Mouse (Mus musculus): ENCODE results near the gene Vmn1r175. TPM values are rescaled to one million over a fixed set of nuclear protein-coding genes. Genes with fewer than 3 reads are reported as not detected.
"Not testable (repeated sequence)": the region's sequence is repeated elsewhere in the genome, so short reads cannot be mapped to it uniquely, and the experiment has no call there.

Gene Vmn1r175
- polyA plus RNA-seq (2012; rRNA removed) (not detected in 2 replicates), polyA plus RNA-seq (2014; fragmentation: Nextera tagmentation; extraction: Ambion mirVana) (not detected in 2 replicates)

DNA sequence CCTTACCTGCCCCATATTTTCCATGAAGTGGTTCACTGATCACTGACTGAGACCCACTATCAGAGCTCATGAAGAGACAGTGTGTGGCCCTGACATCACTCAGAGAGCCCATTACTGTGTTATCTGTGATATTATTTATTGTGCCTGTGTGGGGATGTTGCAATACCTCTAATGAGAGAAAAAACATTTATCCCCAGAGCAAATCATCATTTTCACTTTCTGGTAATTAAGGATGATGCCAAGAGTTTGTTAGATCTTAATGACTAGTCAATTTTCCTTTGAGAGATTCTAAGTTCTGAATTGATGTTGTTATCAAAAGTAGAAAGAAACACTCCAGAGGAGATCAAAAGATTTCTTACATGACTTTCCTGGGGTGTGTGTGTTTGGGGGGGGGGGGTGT lies at the start of gene Vmn1r175:
Gene Vmn1r175, minus strand, starts transcription at position 101 of the 400 bp plus-strand sequence.
- H3K4me2 ChIP-seq (ENCODE audit: low read depth); H3K27ac ChIP-seq; H3K4me3 ChIP-seq (ENCODE audit: insufficient read depth in 1 of 2, low read depth in 2 of 2, low read length in 2 of 2); ATAC-seq (ENCODE audit: insufficient read depth); H3K9ac ChIP-seq (replicated peaks); H3K36me3 ChIP-seq (replicated peaks; ENCODE audit: control insufficient read depth, insufficient read depth, low read depth); H3K4me1 ChIP-seq (replicated peaks; ENCODE audit: control insufficient read depth in 2 of 2, insufficient read depth in 2 of 2, low read length in 1 of 2); DNase-seq (ENCODE audit: low read depth in 3 of 3, low spot score in 3 of 3); H3K27me3 ChIP-seq (ENCODE audit: control insufficient read depth, insufficient read depth, low read length); H3K9me3 ChIP-seq (ENCODE audit: control insufficient read depth, low read length): not testable (repeated sequence)

GRCm38 (mm10) chr7:23837272-23837671 lies 26.8 kb upstream of the Vmn1r175 start, which contains the start of gene Vmn1r176:
Vmn1r176 (minus strand) TSS chr7:23837372.
- H3K4me1 ChIP-seq (replicated peaks; ENCODE audit: control insufficient read depth in 2 of 2, insufficient read depth in 2 of 2, low read length in 1 of 2); H3K4me3 ChIP-seq (ENCODE audit: insufficient read depth in 1 of 2, low read depth in 2 of 2, low read length in 2 of 2); H3K27me3 ChIP-seq (ENCODE audit: control insufficient read depth, insufficient read depth, low read length); H3K4me2 ChIP-seq (ENCODE audit: low read depth); DNase-seq (ENCODE audit: low read depth in 3 of 3, low spot score in 3 of 3); H3K27ac ChIP-seq; H3K9me3 ChIP-seq (ENCODE audit: control insufficient read depth, low read length); H3K9ac ChIP-seq (replicated peaks); H3K36me3 ChIP-seq (replicated peaks; ENCODE audit: control insufficient read depth, insufficient read depth, low read depth); ATAC-seq (ENCODE audit: insufficient read depth): not testable (repeated sequence)
- WGBS (ENCODE audit: insufficient replicate concordance) = no CpG with 5 or more reads among the region's 1 CpGs

DNA sequence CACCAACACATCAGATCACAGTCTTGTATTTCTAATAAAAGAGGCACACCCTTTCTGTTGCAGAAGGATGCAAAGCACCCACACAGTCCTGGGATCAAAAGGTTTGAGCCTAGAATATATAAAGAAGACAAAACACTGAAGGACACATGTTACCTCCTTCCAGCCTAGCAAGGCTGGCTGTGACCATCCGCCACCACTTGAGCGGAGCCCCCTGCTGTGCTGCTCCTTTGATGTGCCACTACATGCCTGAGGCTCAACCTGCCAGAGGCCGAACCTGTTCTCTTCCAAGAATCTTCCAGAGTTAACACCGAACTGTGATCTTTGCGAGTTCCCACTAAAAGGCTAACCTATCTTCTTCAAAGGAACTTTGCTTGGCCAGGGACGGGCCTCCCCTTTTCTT lies 25.9 kb downstream of the Vmn1r175 start:
- Histone ChIP-seq H3K4me1 (replicated peaks; ENCODE audit: control insufficient read depth in 2 of 2, insufficient read depth in 2 of 2, low read length in 1 of 2) (no peaks in the 10 kb centered on the region), H3K27ac (no peak overlapping the region), H3K27me3 (ENCODE audit: control insufficient read depth, insufficient read depth, low read length) (no peaks in the 10 kb centered on the region), H3K4me3 (ENCODE audit: insufficient read depth in 1 of 2, low read depth in 2 of 2, low read length in 2 of 2) (no peak overlapping the region), H3K36me3 (replicated peaks; ENCODE audit: control insufficient read depth, insufficient read depth, low read depth) (no peaks in the 10 kb centered on the region), H3K4me2 (ENCODE audit: low read depth) (no peak overlapping the region), H3K9me3 (ENCODE audit: control insufficient read depth, low read length) (no peaks in the 10 kb centered on the region), H3K9ac (replicated peaks) (no peak overlapping the region)
- DNase-seq (ENCODE audit: low read depth in 3 of 3, low spot score in 3 of 3) (no peak), ATAC-seq (ENCODE audit: insufficient read depth) (no peak)
- WGBS (ENCODE audit: insufficient replicate concordance) = 59% methylated on average over 6 of the region's 6 CpGs
- TF ChIP-seq CTCF (IDR thresholded peaks at IDR 0.05; ENCODE audit: low read depth) (no peak), EP300 (IDR thresholded peaks at IDR 0.05; ENCODE audit: low read depth) (no peak)

Other genes starting within 250 kb of the Vmn1r175 start
- gene Vmn1r169, start 235.1 kb downstream of the Vmn1r175 start, polyA plus RNA-seq (2012; rRNA removed) = not detected in 2 replicates
- not detected in 2 replicates for gene Vmn1r169, start 235.1 kb downstream of the Vmn1r175 start, polyA plus RNA-seq (2014; fragmentation: Nextera tagmentation; extraction: Ambion mirVana)
- gene Vmn1r170, start 204.5 kb downstream of the Vmn1r175 start, polyA plus RNA-seq (2012; rRNA removed) = not detected in 2 replicates
- gene Vmn1r170, start 204.5 kb downstream of the Vmn1r175 start, polyA plus RNA-seq (2014; fragmentation: Nextera tagmentation; extraction: Ambion mirVana) = not detected in 2 replicates
- not detected in 2 replicates for gene Vmn1r171, start 179.9 kb downstream of the Vmn1r175 start, polyA plus RNA-seq (2012; rRNA removed)
- not detected in 2 replicates for gene Vmn1r171, start 179.9 kb downstream of the Vmn1r175 start, polyA plus RNA-seq (2014; fragmentation: Nextera tagmentation; extraction: Ambion mirVana)
- not detected in 2 replicates for gene Vmn1r172, start 152.3 kb downstream of the Vmn1r175 start, polyA plus RNA-seq (2012; rRNA removed)
- gene Vmn1r172, start 152.3 kb downstream of the Vmn1r175 start, polyA plus RNA-seq (2014; fragmentation: Nextera tagmentation; extraction: Ambion mirVana) = not detected in 2 replicates
- gene Vmn1r173, start 109.9 kb downstream of the Vmn1r175 start, polyA plus RNA-seq (2012; rRNA removed) = not detected in 2 replicates
- not detected in 2 replicates for gene Vmn1r173, start 109.9 kb downstream of the Vmn1r175 start, polyA plus RNA-seq (2014; fragmentation: Nextera tagmentation; extraction: Ambion mirVana)
- not detected in 2 replicates for gene Vmn1r174, start 58.4 kb downstream of the Vmn1r175 start, polyA plus RNA-seq (2012; rRNA removed)
- not detected in 2 replicates for gene Vmn1r174, start 58.4 kb downstream of the Vmn1r175 start, polyA plus RNA-seq (2014; fragmentation: Nextera tagmentation; extraction: Ambion mirVana)
- gene Vmn1r176, start 26.7 kb upstream of the Vmn1r175 start, polyA plus RNA-seq (2012; rRNA removed) = not detected in 2 replicates
- gene Vmn1r176, start 26.7 kb upstream of the Vmn1r175 start, polyA plus RNA-seq (2014; fragmentation: Nextera tagmentation; extraction: Ambion mirVana) = not detected in 2 replicates
- not detected in 2 replicates for gene Vmn1r177, start 55.8 kb upstream of the Vmn1r175 start, polyA plus RNA-seq (2012; rRNA removed)
- not detected in 2 replicates for gene Vmn1r177, start 55.8 kb upstream of the Vmn1r175 start, polyA plus RNA-seq (2014; fragmentation: Nextera tagmentation; extraction: Ambion mirVana)
- not detected in 2 replicates for gene Vmn1r178, start 81.4 kb upstream of the Vmn1r175 start, polyA plus RNA-seq (2012; rRNA removed)
- gene Vmn1r178, start 81.4 kb upstream of the Vmn1r175 start, polyA plus RNA-seq (2014; fragmentation: Nextera tagmentation; extraction: Ambion mirVana) = not detected in 2 replicates
- not detected in 2 replicates for gene Vmn1r179, start 116.3 kb upstream of the Vmn1r175 start, polyA plus RNA-seq (2012; rRNA removed)
- gene Vmn1r179, start 116.3 kb upstream of the Vmn1r175 start, polyA plus RNA-seq (2014; fragmentation: Nextera tagmentation; extraction: Ambion mirVana) = not detected in 2 replicates
- not detected in 2 replicates for gene Vmn1r180, start 140.0 kb upstream of the Vmn1r175 start, polyA plus RNA-seq (2012; rRNA removed)
- gene Vmn1r180, start 140.0 kb upstream of the Vmn1r175 start, polyA plus RNA-seq (2014; fragmentation: Nextera tagmentation; extraction: Ambion mirVana) = not detected in 2 replicates
- gene Vmn1r181, start 164.0 kb upstream of the Vmn1r175 start, polyA plus RNA-seq (2012; rRNA removed) = not detected in 2 replicates
- not detected in 2 replicates for gene Vmn1r181, start 164.0 kb upstream of the Vmn1r175 start, polyA plus RNA-seq (2014; fragmentation: Nextera tagmentation; extraction: Ambion mirVana)
- gene V1rd19, start 191.0 kb upstream of the Vmn1r175 start, polyA plus RNA-seq (2012; rRNA removed) = not detected in 2 replicates
- gene V1rd19, start 191.0 kb upstream of the Vmn1r175 start, polyA plus RNA-seq (2014; fragmentation: Nextera tagmentation; extraction: Ambion mirVana) = not detected in 2 replicates
- gene Vmn1r183, start 242.6 kb upstream of the Vmn1r175 start, polyA plus RNA-seq (2012; rRNA removed) = not detected in 2 replicates
- not detected in 2 replicates for gene Vmn1r183, start 242.6 kb upstream of the Vmn1r175 start, polyA plus RNA-seq (2014; fragmentation: Nextera tagmentation; extraction: Ambion mirVana)